Mouse (Mus musculus) CH12.LX (cell line): ENCODE measurements around the gene Eif2b1. TPM values are rescaled to one million over a fixed set of nuclear protein-coding genes. Genes with fewer than 3 reads are reported as not detected.
"Not testable (repeated sequence)": the region's sequence is repeated elsewhere in the genome, so short reads cannot be mapped to it uniquely, and the experiment has no call there.

ENCODE experiments used
- DNase-seq: peaks from one replicate; pipeline ENCODE4 v3.0.0-alpha.2; 2013; ENCODE audit errors: extremely low read depth
- H3K27ac ChIP-seq: 2 replicates; pipeline ENCODE4 v1.5.1; 2012; ENCODE audit warnings: low read depth, mild to moderate bottlenecking, control low read depth, moderate library complexity; ENCODE audit not compliant: insufficient read depth
- H3K27me3 ChIP-seq: replicated peaks from 2 replicates; pipeline ENCODE3; 2012; ENCODE audit warnings: inconsistent platforms
- H3K36me3 ChIP-seq, 2 experiments: replicated peaks in 1 of 2; 2 replicates each; pipeline versions ENCODE3 to v1.6.1; 2012; ENCODE audit warnings: inconsistent platforms in 1 of 2, low read length in 1 of 2, mild to moderate bottlenecking in 1 of 2, mixed read lengths in 1 of 2, moderate library complexity in 1 of 2; ENCODE audit not compliant: control insufficient read depth in 1 of 2, insufficient read depth in 1 of 2
- H3K4me1 ChIP-seq, 2 experiments: 2 replicates each; pipeline ENCODE4 v1.6.1; 2012; ENCODE audit warnings: inconsistent platforms in 1 of 2, moderate library complexity in 1 of 2; ENCODE audit not compliant: insufficient read depth in 2 of 2, control insufficient read depth in 1 of 2
- H3K4me2 ChIP-seq: 2 replicates; pipeline ENCODE4 v1.6.1; 2012; ENCODE audit warnings: low read depth, mild to moderate bottlenecking, control low read depth; ENCODE audit not compliant: poor library complexity, insufficient read depth, severe bottlenecking
- H3K4me3 ChIP-seq, 3 experiments: fragments of 150-350 bp in 1 of 3; sonication (generic) in 1 of 3; replicated peaks in 1 of 3; 2 replicates each; pipeline versions ENCODE3 to v1.5.1; 2011 to 2012; ENCODE audit warnings: low read depth in 2 of 3, low read length in 2 of 3, mild to moderate bottlenecking in 2 of 3, moderate library complexity in 2 of 3, control low read depth in 1 of 3, improper control_type of control experiment in 1 of 3, inconsistent platforms in 1 of 3, mixed read lengths in 1 of 3; ENCODE audit not compliant: poor library complexity in 1 of 3
- H3K79me2 ChIP-seq: replicated peaks from 2 replicates; pipeline ENCODE4 v1.6.1; 2012; ENCODE audit warnings: mild to moderate bottlenecking, moderate library complexity; ENCODE audit not compliant: control insufficient read depth, poor library complexity, insufficient read depth, severe bottlenecking; ENCODE audit errors: extremely low read depth
- H3K9ac ChIP-seq: 2 replicates; pipeline ENCODE4 v1.6.1; 2012; ENCODE audit warnings: low read depth, mild to moderate bottlenecking, control low read depth, moderate library complexity; ENCODE audit not compliant: insufficient read depth
- H3K9me3 ChIP-seq: replicated peaks from 2 replicates; pipeline ENCODE3; 2012; ENCODE audit warnings: low read length, inconsistent platforms, mixed read lengths
- BHLHE40 ChIP-seq: IDR thresholded peaks from 2 replicates; pipeline ENCODE4 v1.6.1; 2011; ENCODE audit warnings: mild to moderate bottlenecking, low read depth, low read length, improper control_type of control experiment
- CHD2 ChIP-seq: IDR thresholded peaks from 2 replicates; pipeline ENCODE4 v1.6.1; 2011; ENCODE audit warnings: low read length, improper control_type of control experiment
- CTCF ChIP-seq, 2 experiments: IDR thresholded peaks in 1 of 2; conservative IDR thresholded peaks in 1 of 2; 2 replicates each; pipeline ENCODE4 v1.5.1; 2011 to 2012; ENCODE audit warnings: low read depth in 2 of 2, low read length in 2 of 2, improper control_type of control experiment in 1 of 2, inconsistent platforms in 1 of 2, mild to moderate bottlenecking in 1 of 2, moderate library complexity in 1 of 2
- ELF1 ChIP-seq: IDR thresholded peaks from 2 replicates; pipeline ENCODE4 v1.6.1; 2014; ENCODE audit warnings: low read depth, mild to moderate bottlenecking, inconsistent platforms, low read length, improper control_type of control experiment
- ETS1 ChIP-seq: conservative IDR thresholded peaks from 2 replicates; pipeline ENCODE4 v1.6.1; 2012; ENCODE audit warnings: low read depth, mild to moderate bottlenecking, inconsistent platforms, low read length, improper control_type of control experiment, moderate library complexity
- IRF4 ChIP-seq: IDR thresholded peaks from 2 replicates; pipeline ENCODE4 v1.6.1; 2014; ENCODE audit warnings: low read depth, mild to moderate bottlenecking, inconsistent platforms, low read length, improper control_type of control experiment
- MAX ChIP-seq: IDR thresholded peaks from 2 replicates; pipeline ENCODE4 v1.6.1; 2011; ENCODE audit warnings: low read length, improper control_type of control experiment
- MAZ ChIP-seq: IDR thresholded peaks from 2 replicates; pipeline ENCODE4 v1.6.1; 2012; ENCODE audit warnings: low read depth, mild to moderate bottlenecking, inconsistent platforms, low read length, improper control_type of control experiment, moderate library complexity
- MYC ChIP-seq: IDR thresholded peaks from 2 replicates; pipeline ENCODE4 v1.6.1; 2011; ENCODE audit warnings: low read depth, mild to moderate bottlenecking, improper control_type of control experiment, low read length
- NELFE ChIP-seq: IDR thresholded peaks from 2 replicates; pipeline ENCODE4 v1.6.1; 2011; ENCODE audit warnings: low read depth, low read length, improper control_type of control experiment
- NRF1 ChIP-seq: IDR thresholded peaks from 2 replicates; pipeline ENCODE4 v1.6.1; 2014; ENCODE audit warnings: low read depth, mild to moderate bottlenecking, inconsistent platforms, low read length, improper control_type of control experiment, moderate library complexity
- PAX5 ChIP-seq: IDR thresholded peaks from 2 replicates; pipeline ENCODE4 v1.6.1; 2012; ENCODE audit warnings: low read length, inconsistent platforms, mixed read lengths
- POLR2AphosphoS2 ChIP-seq: IDR thresholded peaks from 2 replicates; pipeline ENCODE4 v1.6.1; 2011; ENCODE audit warnings: low read depth, low read length, improper control_type of control experiment
- RAD21 ChIP-seq: IDR thresholded peaks from 2 replicates; pipeline ENCODE4 v1.6.1; 2011; ENCODE audit warnings: low read depth, mild to moderate bottlenecking, low read length, improper control_type of control experiment, moderate library complexity
- SMC3 ChIP-seq: IDR thresholded peaks from 2 replicates; pipeline ENCODE4 v1.6.1; 2011; ENCODE audit warnings: low read depth, low read length, improper control_type of control experiment
- TBP ChIP-seq: conservative IDR thresholded peaks from 2 replicates; pipeline ENCODE4 v1.6.1; 2011; ENCODE audit warnings: low read depth, low read length, improper control_type of control experiment
- TCF12 ChIP-seq: IDR thresholded peaks from 2 replicates; pipeline ENCODE4 v1.6.1; 2014; ENCODE audit warnings: low read depth, mild to moderate bottlenecking, inconsistent platforms, low read length, improper control_type of control experiment
- USF1 ChIP-seq: IDR thresholded peaks from 2 replicates; pipeline ENCODE4 v1.6.1; 2014; ENCODE audit warnings: low read depth, mild to moderate bottlenecking, inconsistent platforms, low read length, improper control_type of control experiment
- USF2 ChIP-seq: conservative IDR thresholded peaks from 2 replicates; pipeline ENCODE4 v1.6.1; 2011; ENCODE audit warnings: low read depth, low read length, improper control_type of control experiment
- ZC3H11A ChIP-seq: IDR thresholded peaks from 2 replicates; pipeline ENCODE4 v1.6.1; 2012; ENCODE audit warnings: low read depth, mild to moderate bottlenecking, inconsistent platforms, low read length, improper control_type of control experiment
- ZKSCAN1 ChIP-seq: IDR thresholded peaks from 2 replicates; pipeline ENCODE4 v1.6.1; 2012; ENCODE audit warnings: low read depth, inconsistent platforms, low read length, improper control_type of control experiment, borderline replicate concordance
- ZNF384 ChIP-seq: IDR thresholded peaks from 2 replicates; pipeline ENCODE4 v1.6.1; 2012; ENCODE audit warnings: low read depth, low read length, improper control_type of control experiment, inconsistent platforms
- dilution Hi-C: fragments of 300-500 bp; cut with MboI; formaldehyde crosslinking; loops from 2 replicates; pipeline ENCODE4 v1.14.3; 2020; ENCODE audit warnings: low sequenced_read_pairs; ENCODE audit not compliant: extremely low pct_unique_long_range_greater_than_20kb, extremely low pct_ligation_motif_present
- in situ Hi-C: fragments of 300-500 bp; cut with MboI; formaldehyde crosslinking; loops from 3 replicates; pipeline ENCODE4 v1.14.3; 2019; ENCODE audit warnings: low sequenced_read_pairs, low pct_ligation_motif_present, low pct_unique_long_range_greater_than_20kb, mixed read lengths
- polyA plus RNA-seq: library from polyadenylated mRNA; unstranded; fragments of >175 nt; gene quantifications from 2 replicates; pipeline ENCODE4 v1.2.1, GENCODE M21; 2012; ENCODE audit warnings: low read depth; ENCODE audit not compliant: insufficient read length
- total RNA-seq, 2 experiments: library from RNA; depleted of rRNA; stranded (reverse); fragments of 300-350 nt in 1 of 2; fragments of >200 nt in 1 of 2; gene quantifications; 2 replicates each; pipeline ENCODE4 v1.2.3; 2012 to 2014

Eif2b1 gene
- total and polyA plus RNA-seq, 3 experiments: 50.8 to 104 (median 98.0) TPM

GRCm38 (mm10) chr5:124602349-124602748, 23.4 kb upstream of the Eif2b1 start:
- Histone ChIP-seq H3K9me3 (no peaks in the 10 kb centered on the region), H3K4me2 (no peak overlapping the region), H3K9ac (no peak overlapping the region), H3K4me1 (peaks cover 0 to 3% of the 10 kb centered on the region in 2 experiments; a peak in 1 of 4 replicates), H3K79me2 (no peaks in the 10 kb centered on the region), H3K27ac (no peak overlapping the region), H3K4me3 (no peak overlapping the region), H3K36me3 (peaks cover under 1 to 4% of the 10 kb centered on the region in 2 experiments), H3K27me3 (no peaks in the 10 kb centered on the region)
- dilution Hi-C loops: no loop called here
- peak; percentile 77 for DNase-seq
- peak; percentile 71 to 88 for TF ChIP-seq CTCF (conservative IDR thresholded peaks at IDR 0.05 in 1 of 2, IDR thresholded peaks at IDR 0.05 in 1 of 2; ENCODE audit: low read depth in 2 of 2, low read length in 2 of 2)
- TF ChIP-seq ZKSCAN1: no peak
- no peak for TF ChIP-seq PAX5
- no peak for TF ChIP-seq TCF12
- peak; percentile 39; the same call in 1 of the 2 replicates for TF ChIP-seq ZC3H11A
- peak; percentile 36; the same call in 1 of the 2 replicates for TF ChIP-seq NELFE
- peak; percentile 73 for TF ChIP-seq SMC3
- TF ChIP-seq RAD21: peak; percentile 88
- TF ChIP-seq IRF4: peak; percentile 31; the same call in 1 of the 2 replicates
- TF ChIP-seq MYC: no peak
- TF ChIP-seq POLR2AphosphoS2: no peak
- no peak for TF ChIP-seq USF2
- in situ Hi-C loops: no loop called here

- H3K36me3 ChIP-seq: peaks cover 17 to 28% of the 10 kb centered on the region in 2 experiments
- H3K4me2 ChIP-seq, H3K27me3 ChIP-seq, dilution Hi-C loops, H3K4me1 ChIP-seq, H3K9ac ChIP-seq, in situ Hi-C loops, H3K27ac ChIP-seq, H3K79me2 ChIP-seq, H3K9me3 ChIP-seq, H3K4me3 ChIP-seq, DNase-seq: not testable (repeated sequence)
Measured at GRCm38 (mm10) chr5:124599726-124600125, 20.8 kb upstream of the Eif2b1 start.

- peaks cover 29 to 40% of the 10 kb centered on the region in 2 experiments for H3K36me3 ChIP-seq
- H3K27ac ChIP-seq: no peak overlapping the region
- TF ChIP-seq TBP (no peak), POLR2AphosphoS2 (no peak), ELF1 (no peak), MAZ (no peak), CHD2 (no peak), NELFE (no peak), BHLHE40 (no peak), MYC (no peak), PAX5 (no peak), ZNF384 (no peak), MAX (no peak), USF1 (no peak), IRF4 (no peak), ETS1 (no peak), NRF1 (no peak)
- in situ Hi-C loops (no loop called here), dilution Hi-C loops (no loop called here)
- peaks cover 0 to 3% of the 10 kb centered on the region in 2 experiments; a peak in 1 of 4 replicates for H3K4me1 ChIP-seq
- H3K9ac ChIP-seq: no peak overlapping the region
- no peak for DNase-seq
- H3K4me3 ChIP-seq: no peak overlapping the region
- H3K27me3 ChIP-seq: no peaks in the 10 kb centered on the region
- no peaks in the 10 kb centered on the region for H3K79me2 ChIP-seq
- H3K9me3 ChIP-seq: no peaks in the 10 kb centered on the region
- no peak overlapping the region for H3K4me2 ChIP-seq
Measured at GRCm38 (mm10) chr5:124598224-124599174, 19.6 kb upstream of the Eif2b1 start.
